Mouse (Mus musculus) forebrain, embryonic 15.5 days (tissue): ENCODE measurements around the gene Nacc1. TPM values are rescaled to one million over a fixed set of nuclear protein-coding genes. Genes with fewer than 3 reads are reported as not detected.

Source experiments
- ATAC-seq: fragments of 200-750 bp; cut with Nextera tagmentation; replicated peaks from 2 replicates; pipeline ENCODE4 v1.8.0; 2017; ENCODE audit warnings: mild to moderate bottlenecking, moderate TSS enrichment, moderate library complexity
- H3K27ac ChIP-seq: fragments of 300-500 bp; sonication (generic); replicated peaks from 2 replicates; pipeline ENCODE4 v1.5.1; 2015; ENCODE audit warnings: mild to moderate bottlenecking, inconsistent platforms
- H3K27me3 ChIP-seq: fragments of 300-500 bp; sonication (generic); 2 replicates; pipeline ENCODE4 v1.6.1; 2015; ENCODE audit warnings: inconsistent platforms
- H3K36me3 ChIP-seq: fragments of 300-500 bp; sonication (generic); 2 replicates; pipeline ENCODE4 v1.6.1; 2015; ENCODE audit warnings: mild to moderate bottlenecking, inconsistent platforms
- H3K4me1 ChIP-seq: fragments of 300-500 bp; sonication (generic); 2 replicates; pipeline ENCODE4 v1.6.1; 2015; ENCODE audit warnings: inconsistent platforms
- H3K4me2 ChIP-seq: fragments of 300-500 bp; sonication (generic); replicated peaks from 2 replicates; pipeline ENCODE4 v1.6.1; 2015; ENCODE audit warnings: mild to moderate bottlenecking, inconsistent platforms
- H3K4me3 ChIP-seq: fragments of 300-500 bp; sonication (generic); 2 replicates; pipeline ENCODE4 v1.5.1; 2015; ENCODE audit warnings: mild to moderate bottlenecking, inconsistent platforms
- H3K9ac ChIP-seq: fragments of 300-500 bp; sonication (generic); replicated peaks from 2 replicates; pipeline ENCODE4 v1.6.1; 2015; ENCODE audit warnings: mild to moderate bottlenecking, inconsistent platforms
- H3K9me3 ChIP-seq: fragments of 300-500 bp; sonication (generic); 2 replicates; pipeline ENCODE4 v1.6.1; 2016; ENCODE audit warnings: inconsistent platforms
- WGBS: fragments of 180-500 bp; shearing (Covaris S2); methylation state at CpG from one replicate; pipeline ENCODE4 v1.1.7; 2015; ENCODE audit warnings: mixed read lengths; 5-methylcytosine and 5-hydroxymethylcytosine counted together
- polyA plus RNA-seq: library from polyadenylated mRNA; unstranded; fragments of >200 nt; fragmentation: Nextera tagmentation; extraction: Ambion mirVana; gene quantifications from 2 replicates; pipeline ENCODE4 v1.2.1, GENCODE M21; 2015

Gene Nacc1
- polyA plus RNA-seq, result 15.5 and 16.4 TPM in 2 replicates

DNA sequence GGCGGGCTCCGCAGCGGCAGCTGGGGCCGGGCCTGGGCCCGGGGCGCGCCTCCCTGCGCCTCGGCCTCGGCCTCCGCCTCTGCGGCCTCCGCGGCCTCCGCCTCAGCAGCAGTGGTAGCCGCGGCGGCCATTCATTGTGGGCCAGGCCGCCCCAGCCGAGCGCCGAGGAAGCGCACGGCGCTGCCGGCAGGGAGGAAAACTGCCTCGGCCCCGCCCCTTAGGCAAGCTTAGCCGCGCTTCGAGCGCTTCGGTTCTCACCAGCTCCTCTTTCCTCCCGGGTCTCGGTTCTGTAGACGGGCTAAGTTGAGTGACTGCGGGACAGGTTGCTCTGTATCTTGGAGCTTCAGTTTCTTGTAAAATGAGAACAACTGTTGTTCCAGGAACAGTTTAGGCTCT lies at the start of gene Nacc1:
Gene Nacc1 (minus strand): TSS at position 158 of the 396 bp plus-strand sequence.
- H3K9ac ChIP-seq, result peak within 1 kb of the TSS; percentile 99
- peaks cover 13% of the 10 kb centered on the region; the same call in 1 of the 2 replicates for H3K36me3 ChIP-seq
- ATAC-seq, result peak; percentile 86
- peak within 1 kb of the TSS; percentile 88 for H3K27ac ChIP-seq
- WGBS, result under 1% methylated on average over 37 of the region's 37 CpGs
- H3K9me3 ChIP-seq, result no peaks in the 10 kb centered on the region
- peak within 1 kb of the TSS; percentile 98 for H3K4me3 ChIP-seq
- peak within 1 kb of the TSS; percentile 87 for H3K4me2 ChIP-seq
- H3K27me3 ChIP-seq, result no peaks in the 10 kb centered on the region
- peaks cover 46% of the 10 kb centered on the region for H3K4me1 ChIP-seq

DNA sequence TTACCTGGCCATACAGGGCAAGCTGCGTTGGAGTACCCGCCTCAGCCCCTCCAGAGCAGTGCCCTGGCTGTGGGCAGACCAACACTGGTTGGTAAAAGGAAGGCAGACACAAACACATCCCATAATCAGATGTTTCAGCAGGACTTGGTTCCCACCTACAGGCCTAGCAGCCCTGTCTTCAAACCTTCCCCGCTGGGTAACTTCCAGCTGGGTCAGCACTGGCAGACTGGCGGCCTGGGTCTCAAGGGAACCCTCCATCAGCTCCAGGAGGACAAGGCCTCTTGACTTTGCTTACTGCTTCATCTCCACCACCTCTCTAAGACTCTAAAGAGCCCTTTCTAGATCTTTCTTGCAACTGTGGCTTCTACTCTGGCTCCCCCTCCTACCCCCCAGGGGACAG lies 48.9 kb upstream of the Nacc1 start:
- Histone ChIP-seq H3K4me3 (no peak overlapping the region), H3K9ac (no peak overlapping the region), H3K36me3 (no peaks in the 10 kb centered on the region), H3K9me3 (no peaks in the 10 kb centered on the region), H3K4me2 (no peak overlapping the region), H3K4me1 (peaks cover 100% of the 10 kb centered on the region), H3K27me3 (no peaks in the 10 kb centered on the region), H3K27ac (peak overlapping the region; percentile 94)
- WGBS, result 82% methylated on average over 4 of the region's 4 CpGs
- no peak for ATAC-seq

DNA sequence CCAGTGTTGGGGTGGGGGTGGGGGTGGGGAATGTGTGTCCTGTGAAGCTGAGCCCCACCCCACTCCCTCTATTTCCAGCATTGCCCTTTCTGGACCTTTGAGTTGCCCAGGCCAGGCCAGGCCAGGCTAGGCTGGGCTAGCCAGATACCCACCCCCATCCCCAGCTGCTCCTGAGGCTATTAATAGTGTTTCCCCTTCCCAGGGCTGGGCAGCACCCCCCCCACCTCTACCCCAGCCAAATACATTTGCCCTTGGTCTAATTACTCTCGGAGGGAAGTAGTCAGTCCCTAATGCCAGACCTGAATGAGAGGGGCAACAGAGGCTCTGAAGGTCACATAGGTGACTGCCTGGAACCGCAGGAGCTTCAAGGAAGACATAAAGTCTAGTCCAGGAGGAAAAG lies 47.9 kb upstream of the Nacc1 start:
- 37% methylated on average over 2 of the region's 2 CpGs for WGBS
- H3K4me1 ChIP-seq, result peaks cover 100% of the 10 kb centered on the region
- peak overlapping the region; percentile 94 for H3K27ac ChIP-seq

DNA sequence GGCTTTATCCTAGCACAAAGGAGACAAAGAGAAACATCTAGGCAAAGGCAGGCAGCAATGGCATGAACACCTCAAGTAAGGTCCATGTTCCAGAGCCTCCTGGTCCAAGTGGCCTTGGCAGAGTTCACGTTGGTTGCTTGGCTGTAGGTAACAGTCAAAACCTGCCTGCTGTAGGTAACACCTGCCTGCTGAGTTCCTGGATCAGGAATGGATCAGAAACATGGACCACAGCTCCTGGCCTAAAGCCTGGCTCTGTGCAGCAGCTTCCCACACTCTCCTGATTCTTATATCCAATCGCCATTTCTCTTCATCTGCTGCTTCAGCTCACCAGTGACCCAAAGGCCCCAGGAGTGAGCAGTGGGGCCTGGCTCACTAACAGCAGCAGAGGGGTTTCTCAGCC lies 47.0 kb upstream of the Nacc1 start:
- Histone ChIP-seq H3K4me1 (peaks cover 100% of the 10 kb centered on the region), H3K9me3 (no peaks in the 10 kb centered on the region), H3K9ac (no peak overlapping the region), H3K4me2 (no peak overlapping the region), H3K27ac (peak overlapping the region; percentile 94), H3K27me3 (no peaks in the 10 kb centered on the region), H3K4me3 (no peak overlapping the region), H3K36me3 (no peaks in the 10 kb centered on the region)
- whole genome bisulfite sequencing, result 76% methylated on average over 2 of the region's 2 CpGs
- ATAC-seq, result no peak

More for the DNA sequence above, 47.9 kb upstream of the Nacc1 start:
- Histone ChIP-seq H3K9ac (no peak overlapping the region), H3K4me2 (no peak overlapping the region), H3K4me3 (no peak overlapping the region), H3K9me3 (no peaks in the 10 kb centered on the region), H3K36me3 (no peaks in the 10 kb centered on the region), H3K27me3 (no peaks in the 10 kb centered on the region)
- no peak for ATAC-seq

DNA sequence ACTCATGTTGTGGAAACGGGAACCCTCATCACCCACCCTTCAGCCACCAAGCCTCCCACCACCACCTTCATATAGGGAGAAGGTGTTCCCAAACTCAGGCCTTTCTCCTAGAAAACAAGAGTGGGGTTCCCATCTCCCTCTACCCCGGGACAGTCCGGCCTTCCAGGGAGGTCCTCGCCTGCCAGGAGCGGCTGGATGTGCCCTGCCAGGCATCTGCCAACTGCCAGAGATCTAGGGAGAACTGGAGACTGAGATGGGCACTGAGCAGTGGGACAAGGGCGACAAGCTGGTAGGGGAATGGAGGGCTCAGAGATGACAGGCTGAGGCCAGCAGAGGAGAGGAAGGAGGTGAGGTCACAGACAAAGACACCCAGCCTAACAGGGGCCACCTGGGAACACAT lies 46.3 kb upstream of the Nacc1 start:
- Histone ChIP-seq H3K9me3 (no peaks in the 10 kb centered on the region), H3K4me1 (peaks cover 100% of the 10 kb centered on the region), H3K4me3 (no peak overlapping the region), H3K4me2 (no peak overlapping the region), H3K36me3 (no peaks in the 10 kb centered on the region), H3K9ac (no peak overlapping the region; the same call in 1 of the 2 replicates), H3K27me3 (no peaks in the 10 kb centered on the region), H3K27ac (peak overlapping the region; percentile 94)
- WGBS, result 79% methylated on average over 6 of the region's 6 CpGs
- no peak for ATAC-seq

DNA sequence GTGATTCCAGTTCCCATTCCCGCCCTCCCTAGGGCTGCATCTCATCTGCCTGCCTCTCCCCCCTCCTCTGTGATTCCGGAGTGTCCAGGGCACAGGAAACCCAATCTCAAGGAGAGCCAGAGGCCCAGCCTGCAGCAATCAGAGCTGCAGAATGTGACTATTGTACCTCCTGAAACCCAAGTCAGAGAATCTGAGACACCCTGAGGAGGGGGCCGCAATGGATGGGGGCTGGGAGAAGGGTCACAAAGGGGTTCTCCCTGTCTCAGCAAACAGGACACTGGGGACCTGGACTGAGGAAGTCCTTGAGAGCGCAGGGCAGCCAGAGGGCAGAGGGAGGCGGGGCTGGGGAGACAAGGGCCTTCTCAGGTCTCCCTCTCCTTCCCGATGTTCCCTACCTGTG lies 45.3 kb upstream of the Nacc1 start:
- ATAC-seq, result no peak
- H3K27me3 ChIP-seq, result no peaks in the 10 kb centered on the region
- H3K4me2 ChIP-seq, result 0 out of 2 replicates have a peak overlapping the region, but pooled peaks have one; percentile 0
- H3K4me3 ChIP-seq, result no peak overlapping the region
- no peaks in the 10 kb centered on the region for H3K9me3 ChIP-seq
- 61% methylated on average over 6 of the region's 6 CpGs for WGBS
- H3K36me3 ChIP-seq, result no peaks in the 10 kb centered on the region
- peaks cover 100% of the 10 kb centered on the region for H3K4me1 ChIP-seq
- peak overlapping the region; percentile 31 for H3K9ac ChIP-seq
- H3K27ac ChIP-seq, result peak overlapping the region; percentile 94

DNA sequence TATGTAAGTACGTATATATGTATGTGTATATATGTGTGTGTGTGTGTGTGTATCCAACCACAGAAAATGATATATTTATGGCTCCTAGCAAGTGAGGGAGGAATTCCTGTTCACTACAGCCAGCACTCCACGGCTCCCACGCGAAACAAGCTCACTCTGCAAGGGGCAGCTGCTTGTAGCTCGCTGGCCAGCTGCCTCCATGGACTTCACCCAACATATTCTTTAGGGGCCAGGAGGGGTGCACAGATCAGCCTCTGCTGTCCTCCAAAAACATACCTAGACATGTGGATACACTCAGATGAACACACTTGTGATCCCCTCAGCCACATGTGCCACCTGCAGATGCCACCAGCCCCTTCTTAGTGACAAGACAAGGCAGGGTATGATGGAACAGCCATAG lies 44.9 kb upstream of the Nacc1 start:
- WGBS, result 45% methylated on average over 5 of the region's 5 CpGs
- Histone ChIP-seq H3K9me3 (no peaks in the 10 kb centered on the region), H3K27ac (peak overlapping the region; percentile 94), H3K4me2 (0 out of 2 replicates have a peak overlapping the region, but pooled peaks have one; percentile 0), H3K27me3 (no peaks in the 10 kb centered on the region), H3K36me3 (peaks cover 2% of the 10 kb centered on the region; the same call in 1 of the 2 replicates), H3K4me3 (no peak overlapping the region), H3K9ac (peak overlapping the region; percentile 31; the same call in 1 of the 2 replicates), H3K4me1 (peaks cover 100% of the 10 kb centered on the region)
- no peak for ATAC-seq

DNA sequence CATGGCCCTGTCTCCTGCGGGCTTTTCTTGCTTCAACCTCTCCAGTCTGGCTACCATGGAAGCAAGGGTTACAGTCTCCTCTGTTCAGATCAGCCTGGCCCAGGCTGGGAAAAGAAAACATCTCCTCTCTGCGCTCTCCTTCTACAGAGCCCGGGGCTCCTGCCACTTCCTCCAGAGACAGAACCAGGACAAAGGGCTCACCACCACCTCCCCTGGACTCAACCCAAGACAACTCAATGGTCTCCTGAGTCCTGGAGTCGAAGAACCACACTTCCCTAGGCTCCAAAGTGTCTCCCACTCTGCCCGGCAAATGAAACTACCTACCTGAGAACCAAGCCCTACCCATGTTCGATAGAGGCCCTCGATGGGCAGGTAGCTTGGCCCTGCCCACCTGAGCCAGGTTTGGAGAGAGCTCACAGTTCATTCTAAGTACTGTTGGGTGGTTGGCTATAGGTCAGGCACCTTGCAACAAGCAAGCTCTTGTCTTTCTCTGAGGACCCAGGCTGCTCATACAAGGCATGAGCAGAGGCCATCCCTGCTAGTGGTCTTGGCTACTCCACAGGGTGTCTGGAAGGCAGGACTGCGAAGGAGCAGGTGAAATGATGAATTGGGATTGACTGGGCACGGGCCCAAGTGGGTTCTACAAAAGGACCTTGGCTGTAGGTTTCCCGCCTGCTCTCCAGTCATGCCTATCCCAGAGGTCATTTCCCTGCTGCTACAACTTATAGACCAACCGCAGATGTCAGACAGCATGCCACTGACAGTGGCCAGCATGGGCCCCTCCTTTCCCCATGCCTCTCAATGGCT lies 43.9 kb upstream of the Nacc1 start:
- peaks cover 11% of the 10 kb centered on the region; the same call in 1 of the 2 replicates for H3K36me3 ChIP-seq
- H3K9me3 ChIP-seq, result no peaks in the 10 kb centered on the region
- H3K27ac ChIP-seq, result peak overlapping the region; percentile 94
- H3K27me3 ChIP-seq, result no peaks in the 10 kb centered on the region
- peak overlapping the region; percentile 39 for H3K9ac ChIP-seq
- WGBS, result 57% methylated on average over 11 of the region's 11 CpGs
- no peak overlapping the region for H3K4me2 ChIP-seq
- no peak for ATAC-seq
- peaks cover 98% of the 10 kb centered on the region for H3K4me1 ChIP-seq
- no peak overlapping the region for H3K4me3 ChIP-seq

DNA sequence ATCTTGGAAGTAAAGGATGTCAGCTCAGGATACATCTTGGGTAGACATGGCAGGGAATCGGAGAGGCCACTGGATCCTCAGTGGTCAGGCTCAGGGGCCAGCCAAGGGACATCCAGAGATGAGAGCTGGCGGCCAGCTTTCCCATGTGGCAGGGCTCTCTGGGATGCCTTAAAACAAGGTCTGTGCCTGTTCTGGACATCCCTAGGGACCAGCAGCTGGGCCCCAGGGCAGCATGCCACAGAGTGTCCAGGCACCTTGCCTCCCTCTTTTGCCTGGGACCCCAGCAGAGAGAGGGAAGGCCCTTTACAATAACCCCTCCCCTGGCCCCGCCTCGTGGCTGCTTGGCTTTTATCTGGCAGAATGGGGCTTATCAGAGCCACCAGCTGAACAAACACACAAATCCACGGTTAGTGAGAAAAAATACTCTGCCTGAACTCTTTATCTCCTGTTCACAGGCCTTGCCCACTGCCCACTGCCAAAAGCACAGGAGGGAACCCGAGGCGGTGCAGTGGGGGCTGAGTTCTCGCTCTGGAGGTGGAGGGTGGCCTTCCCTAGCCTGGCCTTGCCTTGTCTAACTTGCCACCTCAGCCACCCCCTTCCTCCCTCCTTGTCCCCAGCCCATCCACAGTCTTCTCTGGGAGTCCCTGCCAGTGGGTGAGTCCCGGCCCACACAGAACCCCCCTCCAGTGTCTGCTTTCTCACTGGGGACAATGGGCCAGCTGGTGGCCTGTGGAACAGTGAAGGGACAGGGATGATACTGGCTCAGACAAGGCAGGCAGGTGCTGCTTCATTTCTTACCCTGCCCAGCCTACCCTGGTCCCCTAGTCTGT lies 43.1 kb upstream of the Nacc1 start:
- Histone ChIP-seq H3K27me3 (no peaks in the 10 kb centered on the region), H3K9ac (peak overlapping the region; percentile 39), H3K4me3 (no peak overlapping the region), H3K4me1 (peaks cover 98% of the 10 kb centered on the region), H3K4me2 (peak overlapping the region; percentile 12), H3K27ac (peak overlapping the region; percentile 94), H3K9me3 (no peaks in the 10 kb centered on the region), H3K36me3 (peaks cover 17% of the 10 kb centered on the region; the same call in 1 of the 2 replicates)
- ATAC-seq, result peak; percentile 15
- WGBS, result 25% methylated on average over 9 of the region's 9 CpGs

DNA sequence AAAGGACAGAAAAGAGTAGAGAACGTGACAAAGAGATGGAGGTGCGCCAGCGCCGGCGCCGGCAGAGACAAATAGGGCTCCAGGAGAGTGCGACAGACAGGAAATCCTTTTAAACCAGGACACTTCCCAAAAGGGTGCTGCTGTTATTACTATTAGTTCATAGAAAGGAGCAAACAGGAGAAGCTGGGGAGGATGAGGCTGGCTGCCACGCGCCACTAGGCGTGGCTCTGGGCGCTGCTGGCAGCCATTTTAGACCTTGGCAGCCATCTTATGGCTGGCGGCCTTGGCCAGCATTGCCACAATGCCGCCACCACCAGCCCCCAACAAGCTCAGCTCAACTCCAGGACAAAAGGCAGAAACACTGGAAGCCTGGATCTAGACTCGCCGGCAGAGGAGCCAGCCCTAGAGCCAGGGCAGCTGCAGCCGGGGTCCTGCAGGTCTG lies 42.3 kb upstream of the Nacc1 start:
- Histone ChIP-seq H3K36me3 (peaks cover 21% of the 10 kb centered on the region; the same call in 1 of the 2 replicates), H3K27me3 (no peaks in the 10 kb centered on the region), H3K9me3 (no peaks in the 10 kb centered on the region), H3K4me1 (peaks cover 98% of the 10 kb centered on the region), H3K9ac (peak overlapping the region; percentile 39; the same call in 1 of the 2 replicates), H3K4me3 (no peak overlapping the region), H3K4me2 (peak overlapping the region; percentile 12; the same call in 1 of the 2 replicates), H3K27ac (peak overlapping the region; percentile 94)
- no peak; the same call in 1 of the 2 replicates for ATAC-seq
- WGBS, result 69% methylated on average over 16 of the region's 16 CpGs

DNA sequence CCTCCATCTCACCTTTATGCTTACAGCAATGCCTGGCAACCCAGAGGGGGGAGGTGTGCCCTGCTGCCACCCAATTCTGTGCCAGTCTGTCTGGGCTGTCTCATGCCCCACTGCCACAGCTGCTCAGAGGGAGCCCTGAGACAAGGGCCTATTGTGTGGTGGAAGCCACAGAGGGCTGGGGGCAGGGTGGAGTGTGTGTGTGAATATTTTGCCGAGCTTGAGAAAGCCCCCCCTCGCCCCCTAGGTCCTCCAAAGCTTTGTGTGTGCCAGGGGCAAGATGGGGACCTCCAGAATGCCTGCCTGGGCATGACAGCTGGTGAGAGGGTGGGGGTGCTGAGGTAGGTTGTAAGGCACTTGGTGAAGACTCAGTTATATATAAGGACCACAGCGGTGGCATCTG lies 40.8 kb upstream of the Nacc1 start:
- ATAC-seq, result peak; percentile 84
- H3K27me3 ChIP-seq, result no peaks in the 10 kb centered on the region
- WGBS, result 27% methylated on average over 3 of the region's 3 CpGs
- H3K4me2 ChIP-seq, result no peak overlapping the region; the same call in 1 of the 2 replicates
- no peak overlapping the region for H3K9ac ChIP-seq
- H3K4me3 ChIP-seq, result no peak overlapping the region
- H3K36me3 ChIP-seq, result peaks cover 24% of the 10 kb centered on the region; the same call in 1 of the 2 replicates
- H3K27ac ChIP-seq, result peak overlapping the region; percentile 94
- H3K9me3 ChIP-seq, result no peaks in the 10 kb centered on the region
- peaks cover 98% of the 10 kb centered on the region for H3K4me1 ChIP-seq

DNA sequence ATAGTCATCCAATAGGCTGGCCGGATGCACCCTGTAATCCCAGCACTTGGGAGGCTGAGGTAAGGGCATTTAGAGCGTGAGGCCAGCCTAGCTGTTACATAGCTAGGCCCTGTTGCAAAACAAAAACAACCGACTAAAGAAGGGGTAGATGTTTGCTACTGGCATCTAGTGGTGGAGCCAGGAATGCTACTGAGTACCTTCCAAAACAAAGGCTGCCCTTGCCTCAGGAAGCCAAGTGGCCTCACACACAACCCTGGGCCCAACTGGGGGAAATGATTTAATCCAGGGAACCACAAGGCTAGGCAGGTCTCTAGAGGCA lies 38.2 kb upstream of the Nacc1 start:
- Histone ChIP-seq H3K4me2 (no peak overlapping the region), H3K9ac (no peak overlapping the region; the same call in 1 of the 2 replicates), H3K4me1 (peaks cover 94% of the 10 kb centered on the region), H3K9me3 (no peaks in the 10 kb centered on the region), H3K36me3 (peaks cover 34% of the 10 kb centered on the region; the same call in 1 of the 2 replicates), H3K27me3 (no peaks in the 10 kb centered on the region), H3K4me3 (no peak overlapping the region), H3K27ac (peak overlapping the region; percentile 94)
- 13% methylated on average over 3 of the region's 3 CpGs for WGBS
- ATAC-seq, result no peak
